ENCODE assay signal across 8 mouse cellular contexts in the genomic region with DNA sequence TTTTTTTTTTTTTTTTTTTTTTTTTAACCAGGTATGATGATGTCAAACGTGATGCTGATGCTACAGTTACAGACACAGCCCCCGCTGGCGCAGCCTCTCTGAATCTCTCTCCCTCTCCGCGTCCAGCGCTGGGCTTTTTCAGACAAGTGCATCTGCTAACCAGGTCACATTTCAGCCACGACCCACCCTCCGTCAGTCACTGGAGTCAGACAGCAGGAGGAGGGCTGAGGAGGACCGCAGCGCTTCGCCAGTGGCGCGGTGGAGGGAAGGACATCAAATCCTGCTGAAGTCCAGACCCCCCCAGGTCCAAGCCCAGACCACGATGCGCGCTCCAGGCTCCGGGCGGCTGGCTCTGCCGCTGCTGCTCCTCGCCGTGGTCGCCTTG. TPM values are rescaled to one million over a fixed set of nuclear protein-coding genes. Genes with fewer than 3 reads are reported as not detected.
A peak's percentile ranks its signal among the peaks of the same experiment; 100 is the strongest.
DNase-seq lines count a peak whose midpoint lies in the region; ATAC-seq and TF ChIP-seq lines count a peak whose summit lies in the region.

A gene (plus strand): TSS at position 74 of the 385 bp plus-strand sequence.

- H3K9me3 ChIP-seq in forebrain, embryonic 13.5 days (replicated peaks) = no peaks in the 10 kb centered on the region
- H3K9me3 ChIP-seq in stomach, embryonic 16.5 days (replicated peaks; ENCODE audit: control insufficient read depth, low read length) = no peaks in the 10 kb centered on the region

- no peak for TF ChIP-seq POLR2A in bone marrow macrophage, adult 2 months (IDR thresholded peaks at IDR 0.05; ENCODE audit: borderline replicate concordance, low read depth, low read length)

- no peak within 1 kb of the TSS for H3K27ac ChIP-seq in bone marrow macrophage, adult 2 months (ENCODE audit: insufficient read depth, low read depth, low read length)
- H3K27ac ChIP-seq in forebrain, embryonic 13.5 days = peak within 1 kb of the TSS; percentile 67
- H3K27ac ChIP-seq in stomach, embryonic 16.5 days (ENCODE audit: low read length) = no peak within 1 kb of the TSS

- no peak for TF ChIP-seq CTCF in bone marrow macrophage, adult 2 months (IDR thresholded peaks at IDR 0.05; ENCODE audit: low read depth, low read length)

- H3K4me1 ChIP-seq in bone marrow macrophage, adult 2 months (ENCODE audit: control insufficient read depth, insufficient read depth, low read length) = no peaks in the 10 kb centered on the region
- peaks cover 37% of the 10 kb centered on the region for H3K4me1 ChIP-seq in forebrain, embryonic 13.5 days
- peaks cover 13% of the 10 kb centered on the region for H3K4me1 ChIP-seq in stomach, embryonic 16.5 days (ENCODE audit: control insufficient read depth, insufficient read depth, low read length)

- peak within 1 kb of the TSS; percentile 52 for H3K4me3 ChIP-seq in bone marrow macrophage, adult 2 months (ENCODE audit: insufficient read depth, low read length)
- peak within 1 kb of the TSS; percentile 63 for H3K4me3 ChIP-seq in forebrain, embryonic 13.5 days
- H3K4me3 ChIP-seq in stomach, embryonic 16.5 days (replicated peaks; ENCODE audit: low read length) = peak within 1 kb of the TSS; percentile 63

- H3K4me2 ChIP-seq in forebrain, embryonic 13.5 days = peak within 1 kb of the TSS; percentile 96
- H3K4me2 ChIP-seq in stomach, embryonic 16.5 days (ENCODE audit: low read depth, low read length) = peak within 1 kb of the TSS; percentile 99

- WGBS in forebrain, embryonic 13.5 days = under 1% methylated on average over 22 of the region's 22 CpGs
- under 1% methylated on average over 22 of the region's 22 CpGs for WGBS in stomach, embryonic 16.5 days

- ATAC-seq in forebrain, embryonic 13.5 days = no peak; the same call in 1 of the 2 replicates
- 0 out of 2 replicates have a peak, but pooled peaks have one; percentile 3 for ATAC-seq in megakaryocyte progenitor cell, adult 5-6 weeks (replicated peaks; ENCODE audit: poor library complexity)
- peak; percentile 24; the same call in 1 of the 2 replicates for ATAC-seq in stomach, embryonic 16.5 days (ENCODE audit: insufficient read depth, low FRiP score)

- H3K36me3 ChIP-seq in forebrain, embryonic 13.5 days (ENCODE audit: poor library complexity, severe bottlenecking) = no peaks in the 10 kb centered on the region
- H3K36me3 ChIP-seq in stomach, embryonic 16.5 days (ENCODE audit: control insufficient read depth, insufficient read depth, low read length) = no peaks in the 10 kb centered on the region

- DNase-seq in heart, adult 11 months = peak; percentile 94
- DNase-seq in heart, adult 9 months (ENCODE audit: low spot score in 2 of 2) = no peak
- no peak for DNase-seq in heart, postnatal 25 days (ENCODE audit: low spot score)
- peak in 1 of 2 experiments; percentile 79 for DNase-seq in left cerebral cortex, adult 8-10 months (ENCODE audit: low spot score in 2 of 2)

- H3K9ac ChIP-seq in forebrain, embryonic 13.5 days = peak within 1 kb of the TSS; percentile 78
- peak within 1 kb of the TSS; percentile 74 for H3K9ac ChIP-seq in stomach, embryonic 16.5 days (ENCODE audit: low read length)

- H3K27me3 ChIP-seq in forebrain, embryonic 13.5 days = peaks cover 57% of the 10 kb centered on the region
- H3K27me3 ChIP-seq in stomach, embryonic 16.5 days (ENCODE audit: control insufficient read depth, insufficient read depth, low read length) = peaks cover 10% of the 10 kb centered on the region; the same call in 1 of the 2 replicates

- intact Hi-C loops in heart, postnatal 25 days (cut with DNase I) = no loop called here

RNA-seq across cellular contexts. Expression of the gene that starts here (rescaled TPM):
- 0.11 TPM in 1 of 2 replicates, not detected in the other for polyA plus RNA-seq in bone marrow macrophage, adult 2 months (2012; ENCODE audit: insufficient read depth, insufficient read length, missing spikeins)
- 19.7 and 25.9 TPM in 2 replicates for polyA plus RNA-seq in forebrain, embryonic 13.5 days (2015; fragmentation: Nextera tagmentation; extraction: Ambion mirVana)
- total RNA-seq in heart, postnatal 25 days (2021) = 10 to 100 TPM; 14.8 to 16.1 TPM
- total RNA-seq in left cerebral cortex, adult 8-10 months (2022) = 100 to 1,000 TPM; 540 to 596 (median 571) TPM
- total RNA-seq in megakaryocyte progenitor cell, adult 5-6 weeks (2015) = 0.02 TPM in 1 of 2 replicates, not detected in the other
- total RNA-seq in megakaryocyte progenitor cell, adult 5-6 weeks (2017) = not detected in 2 replicates
- 6.3 and 6.6 TPM in 2 replicates for polyA plus RNA-seq in stomach, embryonic 16.5 days (2015; fragmentation: Nextera tagmentation; extraction: Ambion mirVana)

Comparison
In these comparisons a context has a peak if more than half of its experiments do, and no peak if none do; other contexts are left out.
1. RNA of the gene that starts here (total RNA-seq): 540 to 596 TPM in left cerebral cortex, adult 8-10 months; 14.8 to 16.1 TPM in heart, postnatal 25 days and 0.02 TPM in megakaryocyte progenitor cell, adult 5-6 weeks; every median in the first group is over 10 times any median in the second.
2. Peak in ATAC-seq in megakaryocyte progenitor cell, adult 5-6 weeks; RNA of the gene not detected or under 1 TPM.
3. Peak in every context shown above with its lines, with median percentiles within 50 percentile points of each other: H3K4me3 ChIP-seq.